Mouse (Mus musculus) urinary bladder, postnatal 36 days (tissue): Measurements from ENCODE around the gene Zbtb21.
"Not testable (repeated sequence)": the region's sequence is repeated elsewhere in the genome, so short reads cannot be mapped to it uniquely, and the experiment has no call there.

Experiments
- DNase-seq, 2 experiments: peaks; one replicate each; pipeline ENCODE4 v3.0.0; 2022; ENCODE audit warnings: low spot score in 2 of 2, mixed read lengths in 1 of 2

Gene Zbtb21

GRCm38 (mm10) chr16:97946993-97947392, 15.4 kb downstream of the Zbtb21 start:
- not testable (repeated sequence) for DNase-seq

- no peak for DNase-seq
Measured at GRCm38 (mm10) chr16:97941844-97942243, 20.6 kb downstream of the Zbtb21 start.

GRCm38 (mm10) chr16:97940471-97940973, 21.9 kb downstream of the Zbtb21 start:
- DNase-seq, result no peak

GRCm38 (mm10) chr16:97935815-97936214, 26.6 kb downstream of the Zbtb21 start:
- DNase-seq, result no peak

GRCm38 (mm10) chr16:97930231-97930630, 32.2 kb downstream of the Zbtb21 start:
- peak in 1 of 2 experiments; percentile 45 for DNase-seq

- DNase-seq, result peak in 1 of 2 experiments; percentile 41
Measured at GRCm38 (mm10) chr16:97929520-97929919, 32.9 kb downstream of the Zbtb21 start.

GRCm38 (mm10) chr16:97927331-97927938, 35.0 kb downstream of the Zbtb21 start:
- DNase-seq, result no peak

- no peak for DNase-seq
Measured at GRCm38 (mm10) chr16:97926381-97926780, 36.0 kb downstream of the Zbtb21 start.

- no peak for DNase-seq
Measured at GRCm38 (mm10) chr16:97925760-97926159, 36.7 kb downstream of the Zbtb21 start.

- DNase-seq, result no peak
Measured at GRCm38 (mm10) chr16:97923700-97924099, 38.7 kb downstream of the Zbtb21 start.

GRCm38 (mm10) chr16:97922779-97923126, 39.7 kb downstream of the Zbtb21 start:
- no peak for DNase-seq

GRCm38 (mm10) chr16:97921961-97922778, 40.3 kb downstream of the Zbtb21 start:
- DNase-seq, result peak; percentile 87 to 89

- no peak for DNase-seq
Measured at GRCm38 (mm10) chr16:97920621-97921020, 41.8 kb downstream of the Zbtb21 start.

- no peak for DNase-seq
Measured at GRCm38 (mm10) chr16:97919793-97920192, 42.6 kb downstream of the Zbtb21 start.

GRCm38 (mm10) chr16:97912873-97913272, 49.5 kb downstream of the Zbtb21 start:
- DNase-seq, result no peak

- DNase-seq, result no peak
Measured at GRCm38 (mm10) chr16:97909356-97909755, 53.1 kb downstream of the Zbtb21 start.

- DNase-seq, result no peak
Measured at GRCm38 (mm10) chr16:97907496-97907895, 54.9 kb downstream of the Zbtb21 start.

- no peak for DNase-seq
Measured at GRCm38 (mm10) chr16:97906337-97906736, 56.1 kb downstream of the Zbtb21 start.

GRCm38 (mm10) chr16:97905449-97905991, 56.9 kb downstream of the Zbtb21 start:
- no peak for DNase-seq

GRCm38 (mm10) chr16:97904035-97904434, 58.4 kb downstream of the Zbtb21 start:
- DNase-seq, result no peak

- DNase-seq, result peak; percentile 43 to 77
Measured at GRCm38 (mm10) chr16:97897346-97898024, 64.9 kb downstream of the Zbtb21 start.
